Mouse (Mus musculus): ENCODE measurements around the gene Olfr463.

DNA sequence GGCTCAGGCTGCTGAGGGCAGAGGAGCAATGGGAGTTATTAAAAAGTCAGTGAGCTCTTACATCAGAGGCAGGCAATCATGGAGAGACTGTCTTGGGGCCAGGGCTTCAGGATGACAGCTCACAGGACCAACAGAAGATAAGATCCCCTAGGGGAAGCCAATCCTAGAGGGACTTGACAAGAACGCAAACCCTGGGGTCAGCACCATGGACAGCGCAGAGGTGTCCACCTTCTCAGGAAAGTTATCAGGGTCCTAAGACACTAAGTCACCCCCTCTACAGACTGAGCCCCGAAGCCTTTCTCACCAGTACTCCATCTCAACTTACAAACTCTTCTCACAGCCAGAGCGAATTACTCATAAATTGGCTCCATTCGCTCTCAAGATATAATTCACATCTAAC, 23.8 kb upstream of the Olfr463 start, which contains the start of gene Olfr464:
- TF ChIP-seq CTCF (IDR thresholded peaks at IDR 0.05; ENCODE audit: control insufficient read depth, insufficient read depth, insufficient read length) (no peak), CEBPB (IDR thresholded peaks at IDR 0.05; ENCODE audit: low read depth) (no peak), MYOD1 (IDR thresholded peaks at IDR 0.05; ENCODE audit: control insufficient read depth, insufficient read length, low read depth) (no peak), MAX (IDR thresholded peaks at IDR 0.05) (no peak), USF1 (IDR thresholded peaks at IDR 0.05; ENCODE audit: low read depth) (no peak)

Data from C2C12 (cell line).